Mouse (Mus musculus): ENCODE results near the gene Rnf113a1.

DNA sequence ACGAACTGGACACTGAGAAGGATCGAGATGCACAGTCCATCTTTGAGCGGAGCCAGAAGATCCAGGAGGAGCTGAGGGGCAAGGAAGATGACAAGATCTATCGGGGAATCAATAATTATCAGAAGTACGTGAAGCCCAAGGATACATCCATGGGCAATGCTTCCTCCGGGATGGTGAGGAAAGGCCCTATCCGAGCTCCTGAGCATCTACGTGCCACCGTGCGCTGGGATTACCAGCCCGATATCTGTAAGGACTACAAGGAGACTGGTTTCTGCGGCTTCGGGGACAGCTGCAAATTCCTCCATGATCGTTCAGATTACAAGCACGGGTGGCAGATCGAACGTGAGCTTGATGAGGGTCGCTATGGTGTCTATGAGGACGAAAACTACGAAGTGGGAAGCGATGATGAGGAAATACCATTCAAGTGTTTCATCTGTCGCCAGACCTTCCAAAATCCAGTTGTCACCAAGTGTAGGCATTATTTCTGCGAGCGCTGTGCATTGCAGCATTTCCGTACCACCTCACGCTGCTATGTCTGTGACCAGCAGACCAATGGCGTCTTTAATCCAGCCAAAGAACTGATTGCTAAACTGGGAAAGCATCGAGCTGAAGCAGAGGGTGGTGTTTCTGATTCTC lies 817 bp downstream of the Rnf113a1 start:
- TF ChIP-seq CTCF (conservative IDR thresholded peaks at IDR 0.05; ENCODE audit: low read length) (no peak), NANOG (IDR thresholded peaks at IDR 0.05; ENCODE audit: borderline replicate concordance, low read length) (no peak)
